Mouse (Mus musculus) c-Kit-positive CD71-positive TER-119-positive erythroid progenitor cells, embryonic 14.5 days (primary cell): Measurements from ENCODE around the gene Ereg.

Source experiments
- DNase-seq: peaks from one replicate; pipeline ENCODE4 v3.0.0-alpha.2; 2013; ENCODE audit warnings: low spot score

Ereg gene

DNA sequence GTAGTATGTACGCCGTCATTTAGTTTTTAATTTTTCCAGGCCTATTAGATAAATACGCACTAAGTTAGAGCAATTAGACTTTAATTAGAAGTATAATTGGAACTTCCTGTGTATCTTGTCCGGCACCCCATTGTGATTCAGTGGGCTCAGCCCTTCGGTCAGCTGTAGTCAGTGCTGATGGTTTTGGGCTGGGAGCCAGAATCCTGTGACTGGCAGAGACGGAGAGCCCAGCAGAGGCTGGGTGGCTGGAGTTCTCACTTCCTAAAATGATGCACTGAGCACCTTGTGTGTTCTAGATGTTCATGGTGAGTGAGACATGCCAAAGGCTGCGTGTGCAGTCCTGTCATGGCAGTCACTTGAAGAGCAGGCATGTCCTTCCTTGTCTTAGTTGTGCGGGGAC lies 36.6 kb downstream of the Ereg start:
- no peak for DNase-seq

DNA sequence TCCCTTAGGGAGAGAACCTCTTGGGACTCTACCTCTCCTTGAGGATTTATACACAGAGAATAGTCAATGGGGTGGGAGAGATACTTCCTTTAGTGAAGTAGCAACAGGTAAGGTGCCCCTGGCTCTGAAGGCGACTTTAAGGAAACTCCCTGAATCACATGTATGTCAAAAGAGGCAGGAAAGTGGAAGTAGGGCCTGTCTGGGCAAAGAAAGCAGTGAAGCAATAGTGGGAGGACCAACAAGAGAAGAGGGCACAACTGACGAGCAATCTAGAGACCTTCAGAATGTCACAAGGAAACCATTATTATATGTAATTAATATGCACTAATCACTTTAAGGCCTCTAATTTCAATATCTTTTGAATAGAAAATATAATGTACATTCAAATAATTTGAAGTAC lies 39.5 kb downstream of the Ereg start:
- no peak for DNase-seq

DNA sequence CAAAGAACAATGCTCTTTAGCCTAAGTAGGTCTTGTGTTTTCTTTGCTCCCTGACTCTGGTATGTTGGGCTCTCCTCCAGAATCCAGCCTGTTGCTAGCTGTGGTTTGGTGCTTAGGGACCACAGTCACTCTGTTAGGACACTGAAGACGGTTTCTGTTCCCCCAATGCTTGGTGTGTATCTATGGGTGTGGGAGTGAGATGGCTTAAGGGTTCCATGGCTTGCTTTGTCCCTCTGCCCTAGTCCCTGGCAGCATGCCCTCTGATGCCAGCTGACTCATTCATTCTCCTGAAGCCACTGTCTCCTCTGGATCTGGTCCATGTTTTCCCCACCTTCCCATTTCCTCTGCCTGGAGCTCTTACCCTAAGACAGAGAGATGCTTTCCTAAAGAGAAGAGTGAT lies 40.2 kb downstream of the Ereg start:
- no peak for DNase-seq

DNA sequence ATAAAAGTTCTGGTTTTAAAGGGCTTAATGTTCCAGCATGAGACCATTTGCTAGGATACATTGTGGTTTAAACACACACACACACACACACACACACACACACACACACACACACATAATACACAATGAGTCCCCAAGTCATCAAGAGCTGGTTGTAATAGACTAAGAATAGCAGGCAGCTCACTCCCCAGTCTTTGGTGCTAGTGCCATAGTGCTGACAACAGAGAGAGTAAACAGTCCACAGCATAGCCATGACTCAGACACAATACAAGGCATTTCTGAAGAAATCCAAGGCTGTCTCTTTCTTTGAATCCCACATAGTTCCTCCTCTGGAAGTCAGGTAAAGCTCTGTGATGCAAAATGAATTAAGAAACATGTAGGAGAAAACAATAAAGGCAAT lies 44.2 kb downstream of the Ereg start:
- no peak for DNase-seq

DNA sequence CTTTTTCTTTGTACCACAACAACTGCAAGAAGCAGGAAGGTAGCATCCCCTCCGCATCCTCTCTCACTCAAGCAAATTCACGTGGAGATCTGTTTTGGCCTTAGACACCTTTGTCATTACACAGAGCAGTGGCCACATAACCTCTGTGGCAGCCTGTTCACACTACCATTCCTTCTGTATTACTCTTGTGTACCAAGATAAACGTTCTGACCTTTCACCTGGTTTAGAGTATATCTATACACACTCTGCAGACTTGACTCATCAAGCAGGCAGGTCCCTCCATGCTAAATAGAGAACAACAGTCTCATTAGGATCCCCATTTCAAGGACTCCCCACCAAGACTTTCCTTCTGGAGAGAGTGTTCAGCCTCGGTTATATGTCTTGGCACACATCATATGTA lies 49.0 kb downstream of the Ereg start:
- no peak for DNase-seq

DNA sequence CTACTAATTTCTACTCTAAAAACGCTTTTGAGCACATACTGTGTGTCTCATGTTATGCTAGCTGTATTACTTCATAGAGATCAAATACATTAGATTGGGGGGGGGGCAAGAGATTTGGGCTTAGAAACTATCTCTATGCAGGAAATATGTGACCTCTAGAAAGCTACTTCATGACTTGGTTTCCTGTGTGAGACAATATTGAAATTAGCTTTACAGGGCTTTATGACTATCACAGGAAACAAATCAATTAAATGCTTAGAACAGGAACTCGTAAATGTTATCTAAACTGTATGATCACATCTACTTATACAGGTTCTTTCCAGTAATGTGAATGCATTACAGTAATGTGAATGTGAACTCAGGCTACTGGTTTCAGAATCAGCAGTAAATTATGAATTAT lies 49.7 kb downstream of the Ereg start:
- DNase-seq, result no peak

DNA sequence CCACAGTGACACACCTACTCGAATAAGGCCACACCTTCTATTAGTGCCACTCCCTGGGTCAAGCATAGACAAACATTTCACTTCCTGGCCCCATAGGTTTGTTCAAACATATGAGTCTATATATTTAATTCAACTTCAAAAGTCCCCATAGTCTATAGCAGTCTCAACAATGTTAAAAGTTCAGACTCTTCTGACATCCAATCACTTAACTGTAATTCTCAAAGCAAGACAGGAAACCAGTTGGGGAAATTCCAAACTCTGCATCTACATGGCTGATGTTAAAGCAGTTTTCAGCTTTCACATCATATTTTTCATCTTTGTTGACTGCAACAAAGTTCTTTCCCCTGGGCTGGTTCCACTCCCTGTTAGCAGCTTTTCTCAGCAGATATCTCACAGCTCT lies 52.2 kb downstream of the Ereg start:
- DNase-seq, result no peak

DNA sequence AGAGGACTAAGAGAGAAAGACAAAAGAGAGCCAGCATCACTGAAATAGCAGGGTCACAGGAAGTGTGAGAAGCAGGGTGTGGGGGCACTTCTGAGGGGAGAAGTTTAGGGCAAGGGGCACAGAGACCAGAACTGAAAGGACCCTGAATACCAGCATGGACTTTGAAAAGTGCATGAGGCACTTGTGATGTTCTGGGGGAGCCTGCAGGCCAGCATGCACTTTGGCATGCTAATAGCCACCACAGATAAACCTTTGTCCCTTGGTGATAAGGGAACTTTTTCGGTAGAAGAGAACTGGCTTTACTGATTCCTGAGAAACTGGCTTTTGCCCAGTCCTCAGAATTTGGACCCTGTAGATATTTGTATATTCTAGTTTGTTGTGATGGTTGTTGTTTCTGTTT lies 60.5 kb downstream of the Ereg start:
- no peak for DNase-seq

DNA sequence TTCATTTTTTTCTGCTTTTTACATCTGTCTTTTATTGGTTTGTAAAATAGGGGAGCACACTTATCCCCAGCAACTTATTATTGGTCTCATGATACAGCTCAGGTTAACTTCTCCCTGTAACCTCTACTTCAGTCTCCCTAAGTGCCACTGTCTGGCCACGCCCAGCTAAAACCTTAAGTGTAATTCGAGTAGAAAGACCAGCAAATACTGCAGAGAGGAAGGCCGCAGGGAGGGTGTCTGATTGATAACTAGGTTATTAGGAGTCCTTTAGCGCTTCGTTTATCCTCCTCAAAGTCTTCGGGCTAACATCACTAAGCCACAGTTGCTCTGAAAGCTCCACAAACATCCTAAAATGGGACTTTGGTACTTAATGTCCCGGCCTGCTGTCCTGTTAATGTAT lies 64.5 kb downstream of the Ereg start:
- DNase-seq, result no peak

DNA sequence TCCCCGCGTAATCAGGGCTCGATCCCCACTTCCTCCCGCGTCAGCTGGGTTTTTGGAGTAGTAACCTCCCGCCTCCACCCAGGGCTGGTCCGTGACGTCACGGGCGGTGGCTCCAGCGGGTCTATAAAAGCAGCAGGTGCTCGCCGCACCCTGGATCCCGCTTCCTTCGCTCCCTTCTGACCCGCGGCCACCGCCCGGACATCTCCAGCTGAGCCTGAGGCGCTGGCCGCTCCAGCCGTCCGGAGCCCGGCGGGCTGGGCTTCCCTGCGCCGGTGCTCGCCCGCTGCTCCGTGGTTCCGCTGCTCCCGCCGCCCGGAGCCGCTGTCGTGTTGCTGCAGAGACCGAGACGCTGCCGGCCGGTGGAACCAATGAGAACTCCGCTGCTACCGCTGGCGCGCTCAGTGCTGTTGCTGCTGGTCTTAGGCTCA lies 65.0 kb downstream of the Ereg start, which contains the start of gene Areg:
TSS of gene Areg (plus strand) at position 154 of the 428 bp plus-strand sequence.
- DNase-seq, result peak; percentile 2

DNA sequence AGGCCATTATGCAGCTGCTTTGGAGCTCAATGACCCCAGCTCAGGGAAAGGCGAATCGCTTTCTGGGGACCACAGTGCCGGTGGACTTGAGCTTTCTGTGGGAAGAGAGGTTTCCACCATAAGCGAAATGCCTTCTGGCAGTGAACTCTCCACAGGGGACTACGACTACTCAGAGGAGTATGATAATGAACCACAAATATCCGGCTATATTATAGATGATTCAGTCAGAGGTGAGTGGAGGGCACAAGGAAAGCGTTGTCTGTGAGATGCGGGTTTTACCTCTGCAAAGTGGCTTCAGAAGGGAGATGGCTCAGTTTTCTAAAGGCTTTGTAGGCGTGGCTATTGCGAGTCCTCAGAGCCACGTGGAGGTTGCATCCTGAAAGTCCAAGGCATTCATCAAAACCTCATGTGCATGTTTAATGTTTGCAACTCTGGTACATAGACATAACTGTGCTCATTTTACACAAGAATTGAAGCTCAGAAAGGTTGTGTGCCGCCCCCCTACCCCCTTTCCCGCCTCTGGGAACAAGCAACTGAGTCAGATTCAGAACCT lies 66.5 kb downstream of the Ereg start:
- DNase-seq, result no peak
